Mouse (Mus musculus) CD4-positive helper T cell, adult 2 months (primary cell): Measurements from ENCODE around the gene Klf1.
A peak's percentile ranks its signal among the peaks of the same experiment; 100 is the strongest.
"Not testable (repeated sequence)": the region's sequence is repeated elsewhere in the genome, so short reads cannot be mapped to it uniquely, and the experiment has no call there.

Experiments
- DNase-seq: peaks from one replicate; pipeline ENCODE4 v3.0.0-alpha.2; 2012; ENCODE audit warnings: low read depth, missing footprints, low spot score

Gene Klf1

DNA sequence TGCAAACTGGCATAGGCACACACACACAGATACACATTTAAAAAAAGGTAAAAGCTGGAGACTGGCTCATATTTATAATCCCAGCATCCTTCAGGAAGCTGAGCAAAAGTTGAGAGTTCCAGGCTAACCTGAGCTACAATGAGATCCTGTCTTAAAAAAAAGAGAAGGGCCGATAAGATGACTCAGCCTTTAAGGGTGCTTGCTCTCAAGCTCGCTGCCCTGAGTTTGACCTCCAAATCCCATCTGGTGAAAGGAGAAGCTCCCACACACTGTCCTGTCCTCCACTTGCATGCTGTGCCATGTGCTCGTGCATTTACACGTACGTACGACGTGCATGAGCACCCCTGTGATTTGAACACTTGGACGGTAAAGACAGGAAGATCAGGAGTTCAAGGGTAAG is 5.8 kb downstream of the Klf1 start:
- no peak for DNase-seq

DNA sequence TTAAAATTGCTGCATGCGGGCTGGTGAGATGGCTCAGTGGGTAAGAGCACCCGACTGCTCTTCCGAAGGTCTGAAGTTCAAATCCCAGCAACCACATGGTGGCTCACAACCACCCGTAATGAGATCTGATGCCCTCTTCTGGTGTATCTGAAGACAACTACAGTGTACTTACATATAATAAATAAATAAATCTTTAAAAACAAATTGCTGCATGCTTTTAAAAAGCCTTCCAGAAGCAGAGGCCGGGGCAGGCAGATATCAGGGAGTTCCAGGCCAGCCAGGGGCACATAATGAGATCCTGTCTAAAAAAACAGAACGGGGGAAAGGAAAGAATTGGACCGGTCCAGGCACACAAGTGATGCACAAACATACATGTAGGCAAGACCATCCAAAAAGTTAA is 6.3 kb downstream of the Klf1 start:
- DNase-seq: not testable (repeated sequence)

DNA sequence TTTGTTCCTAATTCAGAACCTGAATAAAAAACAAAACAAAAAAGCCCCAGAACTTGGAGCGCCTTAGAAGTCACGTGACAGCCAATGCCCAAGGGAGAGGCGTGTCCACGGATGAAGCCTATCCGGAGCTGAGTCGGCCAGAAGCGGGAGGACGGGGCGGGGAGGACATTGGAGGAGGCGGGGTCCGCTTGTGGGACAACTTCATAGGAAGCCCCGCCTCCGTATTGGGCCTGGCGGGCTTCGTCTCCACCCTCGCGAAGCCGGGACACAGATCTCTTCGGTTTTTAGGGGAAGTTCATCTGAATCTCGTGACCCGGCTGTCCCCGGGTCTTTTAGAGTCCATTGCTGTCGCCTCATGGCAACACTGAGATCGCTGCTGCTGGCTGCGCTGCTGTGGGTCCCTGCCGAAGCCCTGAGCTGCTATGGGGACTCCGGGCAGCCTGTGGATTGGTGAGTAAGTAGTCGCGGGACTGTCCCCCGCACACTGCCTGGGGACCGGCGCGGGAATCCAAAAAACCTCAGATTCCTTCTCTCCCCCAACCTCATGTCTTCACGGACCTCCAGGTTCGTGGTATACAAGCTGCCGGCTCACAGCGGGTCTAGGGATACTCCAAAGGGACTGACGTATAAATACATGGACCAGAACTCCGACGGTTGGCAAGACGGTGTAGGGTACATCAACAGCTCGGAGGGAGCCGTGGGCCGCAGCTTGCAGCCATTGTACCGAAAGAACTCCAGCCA is 6.9 kb downstream of the Klf1 start, which contains the start of gene Dnase2a:
Gene Dnase2a (plus strand): TSS at position 140 of the 741 bp plus-strand sequence.
- peak; percentile 95 for DNase-seq

DNA sequence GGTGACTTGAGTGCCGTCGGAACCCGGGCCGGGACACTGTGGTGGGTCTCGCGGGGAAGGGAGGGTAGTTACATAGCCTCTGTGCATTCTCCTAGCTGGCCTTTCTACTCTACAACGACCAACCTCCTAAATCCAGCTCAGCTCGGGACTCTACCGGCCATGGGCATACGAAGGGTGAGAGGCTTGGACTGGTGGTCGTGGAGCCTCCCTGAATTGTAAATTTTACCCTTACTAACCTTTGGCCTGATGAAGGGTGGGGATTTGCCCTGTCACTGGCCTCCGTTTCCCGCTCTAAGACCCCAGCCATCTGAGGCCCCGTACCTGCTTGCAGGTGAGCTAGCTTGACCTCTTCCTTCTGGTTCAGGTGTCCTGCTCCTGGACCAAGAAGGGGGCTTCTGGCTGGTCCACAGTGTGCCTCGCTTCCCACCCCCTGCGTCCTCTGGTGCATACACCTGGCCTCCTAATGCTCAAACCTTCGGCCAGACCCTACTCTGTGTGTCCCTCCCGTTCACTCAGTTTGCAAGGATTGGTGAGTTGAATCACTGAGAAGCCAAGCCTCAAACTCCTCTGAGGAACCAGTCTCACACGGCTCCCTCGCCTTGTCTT is 7.5 kb downstream of the Klf1 start:
- DNase-seq: no peak

DNA sequence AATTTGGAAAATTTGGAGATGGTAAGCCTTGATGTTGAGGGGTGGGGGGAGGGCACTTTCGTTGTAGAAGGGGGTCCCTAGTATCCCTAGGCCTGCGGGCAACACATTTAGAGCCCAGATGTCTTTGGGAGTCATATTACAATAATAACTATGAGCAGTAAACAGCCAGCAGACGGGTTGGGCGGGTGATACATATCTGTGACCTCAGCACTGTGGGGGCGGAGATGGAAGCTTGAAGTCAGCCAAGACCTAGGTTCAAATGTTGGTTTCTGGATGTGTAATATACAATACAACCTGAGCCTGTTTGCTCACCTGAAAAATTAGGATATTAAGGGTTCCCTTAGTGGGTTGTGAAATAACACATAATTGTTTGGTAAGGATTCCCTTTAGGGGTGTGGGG is 8.2 kb downstream of the Klf1 start:
- DNase-seq: peak; percentile 49

DNA sequence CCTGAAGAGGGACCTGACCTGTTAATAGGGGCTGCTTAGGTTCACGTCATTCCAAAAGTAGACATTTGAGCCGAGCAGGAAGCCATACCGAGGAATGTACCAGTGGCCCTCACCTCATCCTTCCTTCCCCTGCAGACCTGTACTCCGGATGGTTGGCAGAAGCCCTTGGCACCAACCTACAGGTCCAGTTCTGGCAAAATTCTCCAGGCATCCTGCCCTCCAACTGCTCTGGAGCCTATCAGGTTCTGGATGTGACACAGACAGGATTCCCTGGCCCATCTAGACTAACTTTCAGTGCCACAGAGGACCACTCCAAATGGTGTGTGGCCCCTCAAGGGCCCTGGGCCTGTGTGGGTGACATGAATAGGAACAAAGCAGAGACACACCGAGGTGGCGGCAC is 8.8 kb downstream of the Klf1 start:
- DNase-seq: no peak

DNA sequence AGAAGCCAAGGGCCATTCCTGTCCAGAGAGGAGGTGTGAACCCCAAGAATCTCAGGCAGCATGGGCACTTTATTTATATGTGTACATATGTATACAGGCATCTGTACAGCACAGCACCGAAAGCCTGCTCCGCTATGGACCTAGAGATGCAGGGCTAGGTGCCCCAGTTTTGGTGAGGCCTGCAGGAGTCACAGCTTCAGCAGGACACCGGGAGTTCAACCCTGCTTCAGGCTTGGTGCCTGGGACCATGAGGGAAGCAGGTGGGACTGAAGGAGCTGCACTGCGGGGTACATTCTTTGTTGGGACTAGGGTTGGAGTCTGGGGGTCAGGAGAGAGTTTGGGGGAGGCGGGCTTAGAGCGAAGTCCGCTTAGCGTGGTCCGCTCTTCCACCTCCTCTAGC is 10.1 kb downstream of the Klf1 start:
- DNase-seq: no peak

DNA sequence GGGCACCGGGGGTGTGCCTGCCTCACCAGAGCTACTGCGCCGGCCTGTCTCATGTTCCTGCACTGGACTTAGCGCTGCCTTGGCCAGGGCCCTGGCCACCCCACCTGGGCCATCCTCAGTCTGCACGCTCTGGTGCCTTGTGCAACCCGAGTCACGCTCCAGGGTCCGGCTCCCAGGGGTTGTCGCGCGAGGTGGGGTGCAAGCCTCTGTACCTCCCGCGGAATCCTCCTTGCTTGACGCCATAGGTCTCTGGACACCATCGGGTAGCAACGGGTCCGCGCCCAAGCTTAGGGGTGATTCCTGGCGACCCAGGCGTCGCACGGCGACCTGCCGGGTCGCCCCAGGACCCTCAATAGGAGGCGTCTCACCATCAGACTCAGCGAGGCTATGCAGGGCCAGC is 10.7 kb downstream of the Klf1 start:
- no peak for DNase-seq

DNA sequence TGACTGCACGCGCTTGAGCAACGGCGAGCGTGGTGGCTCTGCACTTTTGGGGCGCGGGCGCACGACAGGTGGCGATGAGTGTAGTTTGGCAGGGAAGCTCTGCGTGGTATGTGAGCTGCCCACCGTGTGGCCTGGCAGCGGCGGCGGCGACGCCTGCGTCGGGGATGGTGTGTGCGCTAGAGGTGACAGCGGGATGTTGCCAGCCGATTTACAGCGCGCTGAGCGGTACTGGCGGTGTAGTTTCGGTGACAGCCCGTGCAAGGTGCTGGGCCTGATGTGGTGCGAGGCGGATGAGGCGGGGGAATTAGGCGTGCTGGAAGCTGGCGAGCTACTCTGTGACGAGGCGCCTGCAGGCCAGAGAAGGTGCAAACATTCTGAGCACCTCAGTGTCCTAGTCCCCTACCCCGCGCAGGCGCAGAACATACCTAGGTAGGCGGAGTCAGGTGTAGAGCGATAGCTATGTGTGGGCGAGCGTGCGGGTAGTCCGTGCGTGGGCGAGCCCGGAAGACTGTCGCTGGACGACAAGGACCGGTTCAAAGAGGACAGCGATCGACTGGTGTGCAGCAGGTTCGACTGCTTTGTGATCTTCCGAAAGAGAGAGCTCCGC is 11.3 kb downstream of the Klf1 start:
- peak; percentile 94 for DNase-seq

DNA sequence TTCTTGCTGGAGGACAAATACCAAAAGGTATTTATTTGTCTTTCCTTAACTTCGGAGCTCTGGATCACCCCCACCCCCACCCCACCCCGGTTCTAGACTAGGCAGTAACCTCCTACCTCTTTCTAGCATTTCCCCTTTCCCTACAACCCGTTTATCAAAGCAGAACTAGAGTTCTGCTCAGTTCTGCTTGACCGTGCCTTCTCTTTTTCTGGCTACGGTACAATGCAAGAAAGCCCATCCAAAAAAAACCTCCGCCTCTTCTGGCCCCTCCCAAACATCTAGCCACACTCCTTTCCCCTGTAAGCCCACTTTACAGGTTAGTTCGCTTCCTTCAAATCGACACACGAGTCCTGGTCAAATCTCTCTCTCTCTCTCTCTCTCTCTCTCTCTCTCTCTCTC is 11.8 kb downstream of the Klf1 start:
- no peak for DNase-seq

DNA sequence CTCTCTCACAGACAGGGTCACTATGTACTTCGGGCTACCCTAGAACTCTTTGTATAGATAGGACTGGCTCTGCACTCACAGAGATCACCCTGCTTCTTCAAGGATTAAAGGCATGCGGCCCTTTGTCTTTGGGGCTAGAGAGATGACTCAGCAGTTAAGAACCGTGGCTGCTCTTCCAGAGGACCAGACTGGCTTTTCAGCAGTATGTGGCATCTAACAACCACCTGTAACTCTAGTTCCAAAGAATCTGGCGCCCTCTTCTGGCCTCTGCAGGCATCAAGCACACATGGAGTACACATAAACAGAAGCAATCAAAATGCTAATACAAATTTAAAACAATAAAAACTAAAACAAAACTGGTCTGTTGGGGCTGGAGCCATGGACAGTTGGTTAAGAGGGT is 12.2 kb downstream of the Klf1 start:
- peak; percentile 71 for DNase-seq

DNA sequence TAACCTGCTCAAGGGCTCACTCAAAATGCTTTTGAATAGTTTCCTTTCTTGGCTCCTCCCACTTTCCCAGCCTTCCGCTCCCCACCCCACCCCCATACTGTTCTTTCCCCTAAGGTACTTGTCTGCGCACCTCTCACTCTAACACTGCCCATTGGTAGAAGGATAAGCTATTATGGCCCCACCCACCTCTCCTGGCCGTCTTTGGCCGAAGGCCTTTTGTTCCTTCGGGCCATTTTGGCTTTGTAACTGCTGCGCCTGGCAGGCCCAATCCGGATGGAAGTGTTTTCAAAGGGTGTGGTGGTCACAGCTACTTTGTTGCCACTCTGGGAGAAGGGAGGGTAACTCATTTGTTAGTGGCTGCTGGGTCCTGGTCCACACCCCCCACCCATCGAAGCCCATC is 13.5 kb downstream of the Klf1 start:
- no peak for DNase-seq

DNA sequence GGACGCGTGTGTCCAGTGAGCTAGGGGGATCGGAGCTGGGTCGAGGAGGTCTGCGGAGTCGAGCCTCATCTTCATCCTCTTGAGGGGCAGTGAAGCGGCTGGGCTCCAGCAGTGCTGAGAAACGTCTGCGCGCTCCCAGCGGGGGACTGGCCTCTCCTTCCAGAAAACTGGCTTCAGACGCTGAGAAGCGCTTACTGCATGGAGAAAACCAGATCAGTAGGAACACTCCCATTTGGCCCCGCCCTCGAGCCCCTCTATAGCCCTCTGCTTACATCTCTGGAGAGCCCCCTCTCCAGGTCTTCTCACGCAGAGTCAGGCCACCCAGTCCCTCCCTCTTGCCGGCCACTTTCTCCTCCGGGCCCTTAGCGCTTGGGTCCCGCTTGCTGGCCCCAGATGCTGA is 16.1 kb downstream of the Klf1 start:
- no peak for DNase-seq

DNA sequence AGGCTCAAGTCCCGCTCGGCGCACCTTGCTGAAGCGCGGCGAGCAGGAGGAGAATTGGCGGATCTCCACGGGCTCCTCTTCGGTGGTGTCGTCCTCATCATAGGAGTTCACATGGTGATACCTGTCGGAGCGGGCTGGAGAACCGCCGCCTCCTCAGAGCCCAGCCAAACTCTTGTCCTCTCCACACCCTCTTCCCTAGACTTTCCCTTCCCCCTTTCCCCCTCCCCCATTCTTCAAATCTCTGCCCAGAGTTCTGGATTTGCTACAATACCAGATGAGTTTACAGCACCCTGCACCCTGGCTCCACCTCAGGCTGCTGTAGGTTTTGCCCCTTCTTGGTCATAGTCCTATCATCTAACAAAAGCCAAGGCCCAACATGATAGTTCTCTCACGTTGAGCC is 16.9 kb downstream of the Klf1 start:
- DNase-seq: no peak

DNA sequence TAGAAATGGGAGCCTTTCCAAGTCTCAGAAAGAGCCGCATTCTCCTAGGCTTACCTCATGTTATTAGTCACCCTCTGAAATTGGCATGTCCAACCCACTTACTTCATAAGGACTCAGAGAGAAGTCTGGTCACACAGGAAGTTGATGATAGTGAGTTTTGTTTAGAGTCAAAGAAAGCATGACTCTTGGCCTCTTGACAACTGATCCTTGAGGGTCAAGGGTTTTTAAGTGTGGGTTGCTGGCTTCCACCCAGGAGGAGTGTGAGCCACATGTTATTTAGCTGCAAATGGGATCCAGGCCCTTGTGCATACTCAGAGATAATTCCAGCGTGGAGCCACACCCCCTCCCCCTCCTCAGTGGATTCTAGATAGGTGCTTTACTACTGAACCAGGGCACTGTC is 19.9 kb downstream of the Klf1 start:
- no peak for DNase-seq

DNA sequence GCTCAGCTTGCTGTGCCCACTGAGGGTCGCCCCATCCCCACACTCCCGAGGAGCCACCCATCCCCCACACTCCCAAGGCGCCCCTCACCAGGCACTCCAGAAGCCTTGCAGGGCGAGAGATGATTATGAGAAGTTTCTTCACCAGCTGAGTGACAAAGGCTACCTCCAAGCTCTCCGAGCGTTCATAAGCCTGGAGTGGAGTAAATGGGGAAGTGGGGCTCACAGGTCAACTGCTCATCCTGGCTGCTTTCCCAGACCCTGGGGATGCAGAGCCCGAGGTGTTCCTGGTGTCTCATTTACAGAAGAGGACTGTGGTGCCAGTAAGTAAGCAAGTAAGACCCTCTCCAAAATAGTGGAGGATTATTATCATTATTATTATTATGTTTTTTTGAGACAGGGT is 23.8 kb downstream of the Klf1 start:
- no peak for DNase-seq

DNA sequence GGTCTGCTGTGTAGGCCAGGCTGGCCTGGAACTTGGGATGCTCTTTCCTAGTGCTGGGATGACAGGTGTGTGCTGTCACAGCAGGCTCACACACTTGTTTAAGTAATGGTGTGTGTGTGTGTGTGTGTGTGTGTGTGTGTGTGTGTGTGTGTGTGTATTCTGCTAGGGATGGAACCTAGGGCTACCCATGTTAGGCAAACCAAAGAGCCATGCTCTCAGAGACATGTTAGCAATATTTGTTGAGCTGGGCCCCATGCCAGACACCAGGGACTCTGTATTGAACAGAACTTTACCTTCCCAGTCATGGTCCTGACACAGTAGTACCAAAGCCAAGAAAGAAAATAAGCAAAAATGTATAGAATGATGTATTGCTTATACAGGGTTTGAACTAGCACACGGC is 25.8 kb downstream of the Klf1 start:
- no peak for DNase-seq

DNA sequence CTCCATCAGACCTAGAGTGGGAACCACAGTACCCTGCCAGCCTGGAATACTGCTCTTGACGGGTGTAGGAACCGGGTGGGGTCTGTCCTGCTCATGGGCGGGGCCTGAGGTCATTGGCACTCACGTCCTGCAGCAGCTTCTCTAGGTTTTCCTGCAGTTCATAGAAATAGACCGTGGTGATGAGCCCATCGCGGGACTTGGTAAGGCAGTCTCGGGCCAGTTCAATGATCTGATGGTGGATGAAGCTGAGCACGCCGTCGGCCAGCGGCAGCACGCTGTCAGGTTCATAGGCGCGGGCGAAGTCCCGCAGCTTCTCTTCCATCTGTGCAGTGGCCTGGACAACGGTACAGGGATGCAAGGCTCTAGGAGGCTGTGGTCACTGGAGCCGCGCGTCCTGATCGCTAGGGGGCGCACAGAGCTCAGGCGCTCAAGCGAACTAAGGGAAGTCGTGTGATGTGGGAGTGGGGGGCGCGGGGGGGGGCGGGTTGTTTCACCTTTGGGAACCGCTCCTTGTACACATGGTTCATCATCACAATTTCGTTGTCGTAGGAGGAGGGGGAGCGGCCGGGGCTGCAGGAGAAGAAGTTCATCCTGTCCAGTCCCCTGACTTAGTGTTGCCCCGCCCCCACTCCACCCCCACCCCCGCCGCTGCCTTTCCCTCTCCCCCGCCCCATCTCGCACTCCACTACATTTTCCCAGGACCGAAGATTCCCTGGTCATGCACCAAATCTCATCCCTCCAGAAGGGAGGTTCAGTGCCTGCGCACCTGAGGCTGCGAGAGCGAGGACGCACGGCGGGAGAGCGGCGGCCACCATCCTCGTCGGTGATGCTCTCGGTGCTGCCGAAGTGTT is 27.0 kb downstream of the Klf1 start:
- peak; percentile 68 for DNase-seq

DNA sequence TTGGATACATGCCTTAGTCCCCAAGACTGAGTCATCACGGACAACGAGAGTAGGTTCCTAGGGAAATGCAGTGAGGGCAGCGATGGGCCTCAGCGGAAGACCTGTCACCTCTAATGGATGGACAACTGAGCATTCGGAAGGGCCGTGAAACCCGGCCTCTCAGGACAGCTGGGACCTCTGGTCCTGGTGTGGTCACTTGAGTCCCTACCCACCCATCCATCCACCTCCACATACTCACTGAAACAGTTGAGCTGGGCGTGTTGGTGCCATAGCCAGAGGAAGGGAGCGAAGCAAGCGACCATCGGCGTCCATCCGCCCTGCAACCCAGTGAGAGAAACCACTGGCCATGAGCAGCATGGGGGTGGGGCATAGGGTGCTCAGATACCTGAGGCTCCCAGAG is 28.9 kb downstream of the Klf1 start:
- DNase-seq: no peak

DNA sequence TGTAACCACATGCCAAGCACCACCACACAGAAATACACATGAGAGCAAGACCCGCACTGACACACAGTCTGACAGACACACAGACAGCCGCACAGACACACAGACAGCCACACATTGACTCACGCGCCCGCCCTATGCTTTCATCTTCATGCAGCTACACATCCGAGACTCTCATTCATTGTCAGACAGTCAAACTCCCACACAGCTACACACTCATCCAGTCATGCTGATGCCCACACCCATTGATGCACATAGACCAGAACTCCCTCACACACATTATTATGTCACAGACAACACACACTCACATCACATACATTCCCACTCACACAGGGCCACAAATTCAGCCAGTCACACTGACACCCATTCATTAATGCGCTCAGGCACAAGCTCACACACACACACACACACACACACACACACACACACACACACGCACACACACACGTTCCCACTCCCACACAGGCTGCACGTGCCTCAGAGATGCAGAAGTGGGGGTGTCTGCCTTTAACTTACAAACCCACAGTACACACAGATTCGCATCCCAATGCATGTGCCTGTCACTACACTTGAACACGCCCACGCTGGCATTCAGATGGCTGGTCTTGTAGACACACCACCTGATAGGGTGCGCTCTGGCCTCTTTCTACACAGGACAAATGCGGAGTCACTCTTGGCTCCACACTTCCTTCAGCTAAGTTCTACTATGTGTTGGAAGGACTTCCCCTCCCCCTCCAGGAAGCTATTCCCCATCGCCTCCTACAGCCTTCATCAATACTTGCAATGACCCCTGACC is 32.2 kb downstream of the Klf1 start:
- DNase-seq: no peak

DNA sequence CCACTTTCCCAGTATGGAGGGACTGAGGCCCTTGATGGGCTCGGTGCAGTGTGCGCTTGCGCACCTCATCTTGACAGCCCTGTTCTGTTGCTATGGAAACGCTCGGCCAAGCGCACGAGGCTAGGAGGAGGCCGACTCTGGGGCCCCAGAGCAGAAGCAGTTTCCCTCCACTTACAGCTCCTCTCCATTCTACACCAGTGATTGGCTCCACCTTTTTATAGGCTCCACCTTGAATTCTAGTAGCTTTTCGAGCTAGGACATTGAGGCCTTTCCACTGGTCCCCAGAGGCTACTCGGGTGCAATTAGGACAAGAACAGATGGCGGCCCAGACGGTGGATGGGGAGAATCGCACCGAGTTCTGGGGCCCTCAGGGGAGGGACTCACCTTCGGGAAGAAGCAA is 33.1 kb downstream of the Klf1 start:
- DNase-seq: peak; percentile 36
